Mouse (Mus musculus) midbrain, embryonic 14.5 days (tissue): ENCODE results near the gene Gm36079. TPM values are rescaled to one million over a fixed set of nuclear protein-coding genes. Genes with fewer than 3 reads are reported as not detected.
"Not testable (repeated sequence)": the region's sequence is repeated elsewhere in the genome, so short reads cannot be mapped to it uniquely, and the experiment has no call there.

ENCODE experiments used
- ATAC-seq: fragments of 200-750 bp; cut with Nextera tagmentation; 2 replicates; pipeline ENCODE4 v1.8.0; 2017; ENCODE audit warnings: moderate number of reproducible peaks, moderate library complexity; ENCODE audit not compliant: low FRiP score, low TSS enrichment
- DNase-seq: peaks from one replicate; pipeline ENCODE4 v3.0.0-alpha.2; 2015
- H3K27ac ChIP-seq: fragments of 300-500 bp; sonication (generic); replicated peaks from 2 replicates; pipeline ENCODE4 v1.5.1; 2014; ENCODE audit warnings: mild to moderate bottlenecking, low read depth, low read length, moderate library complexity
- H3K27me3 ChIP-seq: fragments of 300-500 bp; sonication (generic); 2 replicates; pipeline ENCODE4 v1.6.1; 2014; ENCODE audit warnings: low read length, control low read depth, mixed read lengths; ENCODE audit not compliant: control insufficient read depth, insufficient read depth
- H3K36me3 ChIP-seq: fragments of 300-500 bp; sonication (generic); 2 replicates; pipeline ENCODE4 v1.6.1; 2014; ENCODE audit warnings: low read length, control low read depth; ENCODE audit not compliant: control insufficient read depth, insufficient read depth
- H3K4me1 ChIP-seq: fragments of 300-500 bp; sonication (generic); 2 replicates; pipeline ENCODE4 v1.6.1; 2014; ENCODE audit warnings: mild to moderate bottlenecking, antibody characterized with exemption, low read length, control low read depth; ENCODE audit not compliant: control insufficient read depth, insufficient read depth
- H3K4me2 ChIP-seq: fragments of 300-500 bp; sonication (generic); 2 replicates; pipeline ENCODE4 v1.6.1; 2014; ENCODE audit warnings: mild to moderate bottlenecking, low read length, moderate library complexity
- H3K4me3 ChIP-seq: fragments of 300-500 bp; sonication (generic); replicated peaks from 2 replicates; pipeline ENCODE4 v1.5.1; 2014; ENCODE audit warnings: low read depth, low read length
- H3K9ac ChIP-seq: fragments of 300-500 bp; sonication (generic); replicated peaks from 2 replicates; pipeline ENCODE4 v1.6.1; 2014; ENCODE audit warnings: mild to moderate bottlenecking, low read length, moderate library complexity
- H3K9me3 ChIP-seq: fragments of 300-500 bp; sonication (generic); 2 replicates; pipeline ENCODE4 v1.6.1; 2016; ENCODE audit warnings: low read length, control low read depth, mixed read lengths; ENCODE audit not compliant: control insufficient read depth
- WGBS: fragments of 180-500 bp; shearing (Covaris S2); extraction: QIAGEN DNeasy Blood & Tissue Kit; methylation state at CpG from one replicate; pipeline ENCODE4 v1.1.7; 2014; 5-methylcytosine and 5-hydroxymethylcytosine counted together
- polyA plus RNA-seq: library from polyadenylated mRNA; unstranded; fragments of >200 nt; fragmentation: Nextera tagmentation; extraction: Ambion mirVana; gene quantifications from 2 replicates; pipeline ENCODE4 v1.2.1, GENCODE M21; 2014

The Gm36079 gene
- polyA plus RNA-seq, 1 experiment from 2014 or later = not detected

DNA sequence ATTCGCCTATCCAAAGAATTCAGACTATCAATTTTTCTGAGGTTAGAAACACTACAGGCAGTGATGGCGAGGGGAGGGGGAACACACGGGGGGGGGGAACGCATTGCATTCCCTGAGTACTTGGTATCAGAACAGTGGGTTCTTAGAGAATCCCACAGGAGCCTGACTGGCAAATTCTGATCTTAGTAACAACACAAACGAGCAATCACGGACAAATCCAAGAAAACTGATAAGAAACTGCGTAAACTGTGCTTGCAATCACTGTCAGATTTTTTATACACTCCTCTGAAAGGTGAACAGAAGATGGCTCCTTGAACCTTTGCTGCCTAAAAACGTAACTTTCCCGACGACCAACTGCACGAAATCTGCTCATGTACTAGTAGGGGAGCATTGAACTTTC is 557 bp upstream of the Gm36079 start:
- H3K4me2 ChIP-seq, H3K36me3 ChIP-seq, H3K4me1 ChIP-seq, H3K27ac ChIP-seq, H3K4me3 ChIP-seq, ATAC-seq, H3K27me3 ChIP-seq, H3K9ac ChIP-seq, H3K9me3 ChIP-seq: not testable (repeated sequence)
- DNase-seq = peak; percentile 20
- under 1% methylated on average over 11 of the region's 11 CpGs for WGBS

DNA sequence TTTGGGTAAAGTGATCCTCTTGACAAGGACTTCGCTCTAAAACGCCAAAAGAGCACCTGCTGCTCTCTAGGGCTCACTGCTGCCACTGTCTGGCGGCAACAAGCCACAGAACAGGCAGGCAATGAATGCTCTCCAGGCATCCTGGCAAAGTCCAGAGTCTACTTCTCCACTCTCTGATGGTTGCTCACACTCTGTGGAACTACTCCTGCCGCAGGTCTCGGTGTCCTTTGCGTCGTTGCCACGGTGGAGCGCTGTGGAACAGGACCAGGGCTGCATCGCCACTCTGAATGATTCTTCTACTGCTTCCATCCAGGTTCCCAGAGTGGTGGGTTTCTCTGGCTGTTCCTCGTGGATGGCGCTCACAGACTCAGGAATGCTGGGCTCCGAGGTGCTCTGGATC is 438 bp downstream of the Gm36079 start:
- H3K4me2 ChIP-seq, H3K4me1 ChIP-seq, H3K9ac ChIP-seq, H3K27me3 ChIP-seq, H3K9me3 ChIP-seq, H3K27ac ChIP-seq, H3K4me3 ChIP-seq, DNase-seq, H3K36me3 ChIP-seq: not testable (repeated sequence)
- 0% methylated on average over 3 of the region's 13 CpGs for WGBS
- ATAC-seq = peak; percentile 53; the same call in 1 of the 2 replicates

GRCm38 (mm10) chr13:120025576-120025975 is 1.2 kb downstream of the Gm36079 start:
- H3K4me2 ChIP-seq, H3K27ac ChIP-seq, H3K36me3 ChIP-seq, H3K9ac ChIP-seq, H3K27me3 ChIP-seq, ATAC-seq, H3K4me1 ChIP-seq, H3K9me3 ChIP-seq, H3K4me3 ChIP-seq: not testable (repeated sequence)
- 7% methylated on average over 4 of the region's 4 CpGs for WGBS
- peak; percentile 4 for DNase-seq

GRCm38 (mm10) chr13:120025004-120025403 is 1.8 kb downstream of the Gm36079 start:
- not testable (repeated sequence) for H3K27me3 ChIP-seq, H3K9me3 ChIP-seq, H3K4me1 ChIP-seq, H3K36me3 ChIP-seq, H3K9ac ChIP-seq, ATAC-seq, H3K4me3 ChIP-seq, H3K27ac ChIP-seq, DNase-seq, H3K4me2 ChIP-seq
- WGBS = under 1% methylated on average over 19 of the region's 21 CpGs

- not testable (repeated sequence) for H3K36me3 ChIP-seq, H3K27me3 ChIP-seq, ATAC-seq, H3K4me1 ChIP-seq, H3K9ac ChIP-seq, H3K27ac ChIP-seq, H3K4me3 ChIP-seq, H3K9me3 ChIP-seq, H3K4me2 ChIP-seq
- 5% methylated on average over 9 of the region's 9 CpGs for WGBS
- DNase-seq = peak; percentile 20
Measured at GRCm38 (mm10) chr13:120024581-120024980, 2.2 kb downstream of the Gm36079 start.

- DNase-seq = peak; percentile 47
- not testable (repeated sequence) for H3K4me2 ChIP-seq, H3K27me3 ChIP-seq, H3K27ac ChIP-seq, H3K4me1 ChIP-seq, H3K4me3 ChIP-seq, H3K9ac ChIP-seq, ATAC-seq, H3K36me3 ChIP-seq, H3K9me3 ChIP-seq
- no CpG with 5 or more reads among the region's 1 CpGs for WGBS
Measured at GRCm38 (mm10) chr13:120021477-120021876, 5.3 kb downstream of the Gm36079 start.

DNA sequence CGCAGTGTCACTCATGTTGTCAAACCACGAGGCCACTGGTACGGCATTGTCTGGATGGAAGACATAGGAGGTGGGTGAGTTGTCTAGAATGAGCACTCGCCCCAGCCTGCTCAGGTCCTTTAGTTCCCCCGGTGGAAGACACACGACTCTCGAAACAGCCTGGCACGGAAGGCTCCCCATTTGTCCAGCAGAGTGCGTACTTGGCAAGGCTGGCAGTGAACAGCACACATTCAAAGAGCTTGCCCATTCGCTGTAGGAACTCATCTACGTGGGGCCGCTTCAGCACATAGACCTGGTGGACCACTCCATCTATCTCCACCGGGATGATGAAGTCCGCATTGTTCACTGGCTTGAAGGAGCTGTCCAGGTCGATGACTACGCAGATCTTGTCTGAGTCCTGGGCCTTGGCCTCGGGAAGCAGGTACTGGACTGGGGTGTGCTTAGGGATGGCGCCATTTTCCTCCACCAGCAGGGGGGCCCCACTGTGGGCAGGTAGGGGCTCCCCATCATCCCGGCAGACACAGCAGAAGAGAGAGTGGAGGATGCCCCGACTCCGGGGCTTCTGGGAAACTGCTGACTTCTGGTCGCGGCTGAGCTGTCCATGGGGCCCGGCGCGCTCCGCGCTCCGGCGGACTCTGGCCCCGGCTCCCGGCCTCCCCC is 11.3 kb downstream of the Gm36079 start:
- not testable (repeated sequence) for ATAC-seq, DNase-seq, H3K4me2 ChIP-seq, H3K36me3 ChIP-seq, H3K9ac ChIP-seq, H3K9me3 ChIP-seq, H3K4me3 ChIP-seq, H3K4me1 ChIP-seq, H3K27ac ChIP-seq, H3K27me3 ChIP-seq
- under 1% methylated on average over 8 of the region's 32 CpGs for WGBS

- H3K9ac ChIP-seq, H3K27ac ChIP-seq, H3K36me3 ChIP-seq, H3K9me3 ChIP-seq, H3K4me1 ChIP-seq, H3K4me3 ChIP-seq, ATAC-seq, DNase-seq, H3K27me3 ChIP-seq, H3K4me2 ChIP-seq: not testable (repeated sequence)
- no CpG with 5 or more reads among the region's 2 CpGs for WGBS
Measured at GRCm38 (mm10) chr13:120013962-120014361, 12.8 kb downstream of the Gm36079 start.

DNA sequence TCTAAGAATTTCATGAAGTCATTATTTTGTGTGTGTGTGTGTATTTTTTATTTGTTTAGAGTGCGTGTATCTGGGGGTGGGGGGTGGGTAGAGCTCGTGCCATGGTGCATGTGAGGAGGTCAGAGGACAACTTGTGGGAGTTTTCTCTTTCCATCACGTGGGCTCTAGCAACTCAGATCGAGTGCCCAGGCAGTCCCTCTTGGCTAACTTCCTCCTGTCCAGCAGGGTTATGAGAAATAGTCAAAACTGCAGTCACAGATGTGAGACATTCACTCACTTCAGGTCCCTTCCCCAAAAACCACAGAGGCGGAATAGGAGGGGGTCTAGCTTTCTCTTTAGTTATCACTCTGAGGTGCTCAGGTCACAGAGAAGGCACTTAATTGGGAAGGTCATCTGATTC is 13.3 kb downstream of the Gm36079 start:
- not testable (repeated sequence) for H3K4me3 ChIP-seq, H3K9me3 ChIP-seq, H3K27me3 ChIP-seq, H3K4me1 ChIP-seq, H3K9ac ChIP-seq, DNase-seq, H3K4me2 ChIP-seq, H3K36me3 ChIP-seq, H3K27ac ChIP-seq, ATAC-seq
- WGBS = no CpG with 5 or more reads among the region's 5 CpGs
